Mouse (Mus musculus) layer of hippocampus, postnatal 25 days (tissue): ENCODE measurements around the gene Lasp1. TPM values are rescaled to one million over a fixed set of nuclear protein-coding genes. Genes with fewer than 3 reads are reported as not detected.

Source experiments
- DNase-seq, 2 experiments: peaks; one replicate each; pipeline ENCODE4 v3.0.0; 2022; ENCODE audit warnings: mixed read lengths in 2 of 2, low spot score in 1 of 2; ENCODE audit errors: extremely low spot score in 1 of 2
- total RNA-seq, 2 experiments: library from RNA; stranded (reverse); gene quantifications; 2 replicates each; pipeline ENCODE4 v1.2.3; 2021

Gene Lasp1
- total RNA-seq, 2 experiments from 2014 or later = 102 to 114 TPM

GRCm38 (mm10) chr11:97809235-97810121 is 10.7 kb downstream of the Lasp1 start:
- DNase-seq = no peak

DNA sequence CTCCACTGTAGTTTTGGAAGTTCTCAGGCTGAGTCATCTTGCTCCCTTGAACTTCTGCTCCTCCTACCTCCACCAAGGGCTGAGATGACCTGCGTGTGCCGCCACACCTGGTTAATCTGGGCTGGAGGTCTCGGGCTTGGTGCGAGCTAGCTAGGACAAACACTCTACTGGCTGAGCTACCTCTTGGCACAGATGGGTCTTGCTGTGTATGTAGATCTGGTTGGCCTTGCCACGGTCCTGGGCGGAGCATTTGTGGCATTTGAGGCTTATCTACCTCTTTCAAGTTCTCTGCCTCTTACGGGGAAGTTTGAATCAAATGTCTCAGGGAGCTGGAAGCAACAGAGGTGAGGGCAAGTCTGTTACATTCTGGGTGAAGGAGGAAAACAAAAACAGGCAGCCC is 11.6 kb downstream of the Lasp1 start:
- no peak for DNase-seq

DNA sequence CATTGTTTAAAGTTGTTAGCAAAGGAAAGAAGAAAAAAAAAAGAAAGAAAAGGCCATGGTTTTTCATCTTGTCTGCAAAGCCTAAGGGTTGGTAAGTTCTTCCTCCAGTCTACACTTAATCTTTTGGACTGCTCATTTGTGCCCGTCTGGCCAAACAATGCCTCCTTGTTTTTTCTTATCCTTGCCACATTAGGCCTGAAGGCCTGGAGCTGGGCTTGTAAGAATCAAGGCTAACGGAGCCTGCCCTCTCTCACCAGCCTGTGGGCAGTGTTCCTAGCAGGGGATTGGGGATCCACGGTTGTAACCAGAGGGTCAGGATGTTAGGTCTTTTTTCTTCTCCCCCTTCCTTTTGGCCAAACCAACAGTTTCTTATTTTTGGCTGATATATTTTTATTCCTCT is 12.2 kb downstream of the Lasp1 start:
- DNase-seq = no peak

DNA sequence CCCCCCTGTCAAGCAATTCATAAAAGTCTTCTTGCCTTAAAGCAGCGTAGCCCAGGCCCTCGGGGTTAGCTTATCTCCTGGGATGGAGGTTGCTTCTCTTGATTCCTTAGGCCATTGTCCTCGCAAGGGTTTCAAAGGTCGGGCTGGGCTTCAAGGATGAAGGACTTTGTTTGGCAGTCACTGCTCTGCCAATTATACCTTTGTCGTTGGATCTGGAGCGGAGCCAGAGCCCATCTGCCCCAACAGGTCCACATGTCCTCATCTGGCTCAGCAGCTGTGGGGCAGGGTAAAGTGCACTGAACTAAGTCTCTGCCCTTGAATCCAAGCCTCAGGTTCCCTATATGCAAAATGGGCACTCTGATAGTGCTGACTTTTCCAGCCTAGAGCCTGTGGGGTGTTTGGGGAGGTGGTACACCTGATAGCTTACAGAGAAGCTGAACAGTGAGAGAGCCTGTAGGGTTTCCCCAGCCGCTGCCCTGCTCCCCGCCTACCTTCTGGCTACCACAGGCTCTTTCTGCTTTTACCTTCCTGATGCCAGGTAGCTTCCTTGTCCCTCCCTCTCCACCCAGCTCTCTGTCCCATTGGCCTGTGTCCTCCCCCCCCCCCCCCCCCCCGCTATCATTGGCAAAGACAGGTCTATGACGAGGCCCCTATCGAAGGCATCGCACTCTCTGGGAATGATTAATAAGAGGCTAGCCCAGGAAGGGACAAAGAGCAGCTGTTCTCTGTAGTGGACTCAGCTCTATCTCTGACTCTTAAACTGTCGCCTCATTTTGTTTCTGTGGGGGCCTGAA is 13.0 kb downstream of the Lasp1 start:
- no peak for DNase-seq

DNA sequence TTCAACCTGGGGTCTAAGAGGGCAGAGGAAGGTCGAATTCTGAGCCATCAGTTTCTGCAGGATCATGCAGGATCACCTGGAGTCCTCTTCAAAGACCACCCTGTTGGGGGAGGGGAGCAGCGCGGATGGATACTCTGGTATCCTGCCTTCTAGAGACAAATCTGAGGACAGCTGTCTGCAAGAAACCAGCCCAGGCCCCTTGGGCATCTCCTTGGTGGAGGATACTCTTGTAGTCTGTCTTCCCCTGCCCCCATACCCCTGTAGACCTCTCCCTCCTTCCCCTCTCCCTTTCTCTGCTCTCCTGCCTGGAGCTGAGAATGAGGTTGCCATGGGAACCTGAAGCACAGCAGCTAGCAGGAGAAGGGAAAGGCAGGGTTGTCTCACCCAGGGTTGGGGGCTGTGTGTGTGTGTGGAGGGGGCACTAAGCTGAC is 13.7 kb downstream of the Lasp1 start:
- no peak for DNase-seq

DNA sequence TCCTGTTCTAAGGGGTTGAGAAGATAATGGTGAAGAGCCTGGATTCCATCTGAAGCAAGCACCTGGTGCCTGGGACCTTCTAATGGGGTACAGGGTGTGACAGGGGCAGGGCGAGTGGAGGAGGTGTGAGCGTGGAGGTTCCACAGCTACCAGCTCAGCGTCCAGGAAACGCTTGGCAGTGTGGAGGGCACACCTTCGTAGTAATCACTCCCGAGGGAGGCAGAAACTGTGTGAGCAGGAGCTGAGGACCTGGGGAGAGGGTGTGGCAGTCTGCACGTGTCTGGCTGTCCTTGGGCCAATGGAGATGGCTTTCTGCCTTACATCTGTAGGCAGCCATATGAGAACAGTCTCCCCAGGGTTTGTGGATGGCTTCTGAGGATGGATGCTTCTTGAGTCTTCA is 14.3 kb downstream of the Lasp1 start:
- DNase-seq = no peak

- no peak for DNase-seq
Observed at GRCm38 (mm10) chr11:97813746-97814515, 15.1 kb downstream of the Lasp1 start.

- DNase-seq = no peak
Observed at GRCm38 (mm10) chr11:97815736-97816135, 16.9 kb downstream of the Lasp1 start.

- DNase-seq = no peak
Observed at GRCm38 (mm10) chr11:97816176-97816575, 17.4 kb downstream of the Lasp1 start.

DNA sequence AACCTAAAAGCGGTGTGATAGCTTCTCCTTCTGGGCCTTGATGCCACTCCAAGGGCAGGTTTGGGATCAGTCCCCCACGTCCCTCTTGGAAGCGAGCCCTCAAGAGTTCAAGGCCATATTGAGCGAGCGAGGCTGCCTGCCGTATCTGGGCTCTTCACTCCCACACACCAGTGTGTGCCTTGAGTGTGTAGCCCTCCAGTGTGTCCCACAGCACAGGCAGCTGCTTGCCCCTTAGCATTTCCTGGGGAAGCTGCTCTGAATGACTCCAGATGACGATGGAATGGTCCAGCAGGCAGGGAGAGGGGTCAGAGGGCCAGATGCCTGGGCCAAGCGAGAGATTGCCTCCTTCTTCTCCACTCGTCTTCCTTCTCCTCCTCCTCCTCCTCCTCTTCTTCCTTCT is 18.1 kb downstream of the Lasp1 start:
- no peak for DNase-seq

GRCm38 (mm10) chr11:97817379-97817778 is 18.6 kb downstream of the Lasp1 start:
- no peak for DNase-seq

DNA sequence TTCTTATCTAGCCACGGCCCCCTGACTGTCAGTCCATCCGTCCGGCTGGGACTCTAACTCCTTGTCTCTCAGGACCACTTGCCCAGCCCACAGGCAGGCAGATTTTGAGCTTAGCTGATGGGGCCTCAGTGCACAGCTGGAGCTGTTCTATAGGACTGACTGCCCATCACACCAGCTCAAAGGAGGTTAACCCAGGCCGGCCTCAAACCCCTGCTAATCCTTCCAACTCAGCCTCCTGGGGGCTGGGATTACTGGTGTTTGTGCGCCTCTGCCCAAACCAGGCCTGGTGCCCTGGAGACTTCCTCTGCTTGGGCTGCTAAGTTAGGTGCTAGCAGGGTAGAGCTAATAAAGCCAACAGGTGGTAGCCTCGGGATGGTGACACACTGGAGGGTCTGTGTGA is 19.2 kb downstream of the Lasp1 start:
- no peak for DNase-seq

- peak in 1 of 2 experiments; percentile 38 for DNase-seq
Observed at GRCm38 (mm10) chr11:97818571-97818970, 19.8 kb downstream of the Lasp1 start.

- DNase-seq = no peak
Observed at GRCm38 (mm10) chr11:97819102-97819501, 20.3 kb downstream of the Lasp1 start.

GRCm38 (mm10) chr11:97819923-97820322 is 21.1 kb downstream of the Lasp1 start:
- no peak for DNase-seq

- no peak for DNase-seq
Observed at GRCm38 (mm10) chr11:97820840-97821239, 22.0 kb downstream of the Lasp1 start.

- DNase-seq = no peak
Observed at GRCm38 (mm10) chr11:97821401-97822064, 22.7 kb downstream of the Lasp1 start.

DNA sequence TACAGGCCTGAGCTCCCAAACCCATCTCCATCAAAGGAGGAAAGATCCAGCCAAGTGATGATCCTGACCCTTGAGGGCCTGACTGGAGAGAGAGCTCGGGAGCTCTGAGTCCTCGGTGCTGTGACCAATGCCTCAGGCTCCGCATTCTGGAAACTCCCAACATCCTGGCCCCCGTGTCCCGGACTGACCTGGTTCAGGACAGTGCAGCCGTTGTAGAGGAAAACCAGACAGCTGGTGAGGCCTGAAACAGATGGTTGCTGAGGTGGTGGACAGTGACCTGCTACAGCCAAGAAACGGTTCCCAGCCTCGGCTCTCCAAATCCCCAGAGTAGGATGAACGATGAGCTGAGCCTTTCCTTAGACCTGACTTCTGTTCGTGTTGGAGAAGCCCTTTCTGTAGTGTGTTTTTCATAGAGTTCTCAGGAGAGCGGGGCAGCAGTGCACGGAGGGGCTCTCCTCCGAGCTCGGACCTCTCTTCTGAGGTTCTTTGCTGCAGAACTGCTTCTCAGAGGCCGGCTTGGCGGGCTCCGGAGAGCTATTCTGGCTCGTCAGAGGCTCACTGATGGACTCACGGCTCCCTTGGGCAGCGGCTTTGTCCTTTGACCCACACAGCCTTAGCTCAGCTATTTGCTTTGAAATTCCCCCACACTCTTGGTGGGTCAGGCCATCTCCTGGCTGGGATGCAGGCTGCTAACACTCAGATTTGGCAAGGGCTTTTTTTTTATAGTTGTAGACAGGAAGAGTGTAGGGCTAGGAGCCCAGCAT is 24.2 kb downstream of the Lasp1 start:
- no peak for DNase-seq

GRCm38 (mm10) chr11:97824168-97824567 is 25.4 kb downstream of the Lasp1 start:
- DNase-seq = no peak
